In the genomic region with DNA sequence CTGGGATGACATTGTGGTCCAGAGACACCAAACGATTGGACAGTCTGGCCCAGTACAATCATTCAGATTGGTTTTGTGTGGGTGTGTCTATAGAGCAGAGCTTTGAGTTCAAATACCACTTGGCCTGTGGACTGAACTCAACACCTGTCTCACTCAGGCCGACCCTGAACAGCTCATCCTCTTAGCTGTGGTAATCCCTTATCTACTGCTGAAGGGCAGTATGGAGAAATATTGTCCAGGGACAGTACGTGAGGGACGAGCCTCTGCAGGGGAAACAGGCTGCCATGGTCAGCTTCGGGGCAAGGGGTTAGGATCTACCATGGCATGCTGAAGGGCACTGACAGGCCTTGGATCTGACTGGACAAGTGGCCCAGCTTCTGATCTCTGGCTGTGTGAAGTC, we compare ENCODE assay signal across 22 mouse cellular contexts.
DNase-seq lines count a peak whose midpoint lies in the region; ATAC-seq and TF ChIP-seq lines count a peak whose summit lies in the region.
"Had no signal": no experiment of that assay in that cellular context is flagged by ENCODE, and none has a peak within 500 bp of the region (broad histone marks: within the 10 kb centered on the region; RNA-seq: fewer than 3 reads in every experiment).

No protein-coding gene starts in this region.

- DNase-seq in heart, adult 2 months = no peak
- DNase-seq in heart, postnatal 4 days = no peak
- no peak for DNase-seq in heart, postnatal 25 days (ENCODE audit: low spot score)
- DNase-seq in kidney, postnatal 0 days (ENCODE audit: low spot score) = no peak
- DNase-seq in lung, postnatal 14 days = no peak
- DNase-seq: cerebellum, adult 18-20 months; forebrain, postnatal 0 days; gastrocnemius, postnatal 36 days; kidney, adult 2 months; kidney, postnatal 36 days; layer of hippocampus, postnatal 36 days; lung, adult 18-20 months; lung, postnatal 10 days; midbrain, embryonic 14.5 days; retina, postnatal 1 day; right cerebral cortex, postnatal 25 days; thymus, postnatal 14 days had no signal

- TF ChIP-seq POLR2A in heart, adult 2 months (IDR thresholded peaks at IDR 0.05; ENCODE audit: insufficient read depth, low read depth, low read length) = no peak

- no peak for TF ChIP-seq EP300 in heart, adult 2 months (IDR thresholded peaks at IDR 0.05; ENCODE audit: insufficient read depth, low read depth, low read length)

- H3K27ac ChIP-seq in heart, adult 2 months = peak overlapping the region; percentile 58
- peak overlapping the region; percentile 84 for H3K27ac ChIP-seq in heart, embryonic 15.5 days
- H3K27ac ChIP-seq in kidney, postnatal 0 days = no peak overlapping the region
- no peak overlapping the region for H3K27ac ChIP-seq in kidney, embryonic 15.5 days
- no peak overlapping the region for H3K27ac ChIP-seq in liver, embryonic 16.5 days (ENCODE audit: low read length)
- H3K27ac ChIP-seq: embryonic facial prominence, embryonic 12.5 days; neural tube, embryonic 12.5 days had no signal

- H3K9me3 ChIP-seq in heart, embryonic 15.5 days (replicated peaks) = no peaks in the 10 kb centered on the region
- no peaks in the 10 kb centered on the region for H3K9me3 ChIP-seq in kidney, postnatal 0 days (replicated peaks; ENCODE audit: low read length)
- H3K9me3 ChIP-seq in kidney, embryonic 15.5 days (replicated peaks) = no peaks in the 10 kb centered on the region
- H3K9me3 ChIP-seq in liver, embryonic 16.5 days (replicated peaks; ENCODE audit: control insufficient read depth, low read length) = no peaks in the 10 kb centered on the region
- H3K9me3 ChIP-seq: embryonic facial prominence, embryonic 12.5 days; neural tube, embryonic 12.5 days had no signal

- no peaks in the 10 kb centered on the region for H3K27me3 ChIP-seq in heart, adult 2 months (ENCODE audit: control insufficient read depth, insufficient read depth, low read length)
- no peaks in the 10 kb centered on the region for H3K27me3 ChIP-seq in heart, embryonic 15.5 days
- no peaks in the 10 kb centered on the region for H3K27me3 ChIP-seq in kidney, postnatal 0 days (ENCODE audit: insufficient read depth, low read length)
- H3K27me3 ChIP-seq in kidney, embryonic 15.5 days = no peaks in the 10 kb centered on the region
- no peaks in the 10 kb centered on the region for H3K27me3 ChIP-seq in liver, embryonic 16.5 days (ENCODE audit: control insufficient read depth, insufficient read depth, low read depth, low read length)
- H3K27me3 ChIP-seq: embryonic facial prominence, embryonic 12.5 days; neural tube, embryonic 12.5 days had no signal

- intact Hi-C loops in heart, adult 2 months (cut with DNase I) = no loop called here
- intact Hi-C loops in heart, postnatal 25 days (cut with DNase I) = no loop called here

- no peak overlapping the region for H3K9ac ChIP-seq in heart, adult 2 months (ENCODE audit: low read depth, low read length)
- H3K9ac ChIP-seq in heart, embryonic 15.5 days = no peak overlapping the region
- H3K9ac ChIP-seq in kidney, postnatal 0 days (ENCODE audit: low read depth, low read length) = no peak overlapping the region
- H3K9ac ChIP-seq in kidney, embryonic 15.5 days = no peak overlapping the region
- no peak overlapping the region for H3K9ac ChIP-seq in liver, embryonic 16.5 days (ENCODE audit: low read depth, low read length)
- H3K9ac ChIP-seq: embryonic facial prominence, embryonic 12.5 days; forebrain, postnatal 0 days; neural tube, embryonic 12.5 days had no signal

- no peak overlapping the region for H3K4me2 ChIP-seq in heart, embryonic 15.5 days
- no peak overlapping the region for H3K4me2 ChIP-seq in kidney, postnatal 0 days (ENCODE audit: low read length)
- H3K4me2 ChIP-seq in kidney, embryonic 15.5 days = no peak overlapping the region
- no peak overlapping the region for H3K4me2 ChIP-seq in liver, embryonic 16.5 days (ENCODE audit: low read depth, low read length)
- H3K4me2 ChIP-seq: embryonic facial prominence, embryonic 12.5 days; neural tube, embryonic 12.5 days had no signal

- H3K79me2 ChIP-seq in heart, adult 2 months (replicated peaks; ENCODE audit: control insufficient read depth, insufficient read depth, low read length) = peaks cover 6% of the 10 kb centered on the region; the same call in 1 of the 2 replicates

- no peak for TF ChIP-seq CTCF in heart, adult 2 months (IDR thresholded peaks at IDR 0.05)
- TF ChIP-seq CTCF in kidney, postnatal 0 days (IDR thresholded peaks at IDR 0.05; ENCODE audit: low read depth) = no peak

- H3K4me3 ChIP-seq in heart, adult 2 months = no peak overlapping the region
- H3K4me3 ChIP-seq in heart, embryonic 15.5 days = no peak overlapping the region
- no peak overlapping the region for H3K4me3 ChIP-seq in kidney, postnatal 0 days (replicated peaks; ENCODE audit: low read depth, low read length)
- H3K4me3 ChIP-seq in kidney, embryonic 15.5 days (replicated peaks) = no peak overlapping the region
- no peak overlapping the region for H3K4me3 ChIP-seq in liver, embryonic 16.5 days (ENCODE audit: low read depth, low read length)
- H3K4me3 ChIP-seq: embryonic facial prominence, embryonic 12.5 days; neural tube, embryonic 12.5 days had no signal

- peaks cover 18% of the 10 kb centered on the region for H3K4me1 ChIP-seq in heart, adult 2 months (ENCODE audit: control insufficient read depth, insufficient read depth, low read length)
- H3K4me1 ChIP-seq in heart, embryonic 15.5 days (replicated peaks) = peaks cover 52% of the 10 kb centered on the region
- 0 out of 2 replicates have a peak, but pooled peaks cover 19% of the 10 kb centered on the region for H3K4me1 ChIP-seq in kidney, postnatal 0 days (replicated peaks; ENCODE audit: insufficient read depth, low read length)
- H3K4me1 ChIP-seq in kidney, embryonic 15.5 days = peaks cover 37% of the 10 kb centered on the region
- H3K4me1 ChIP-seq in liver, embryonic 16.5 days (ENCODE audit: control insufficient read depth, low read depth, low read length) = peaks cover 7% of the 10 kb centered on the region

- H3K36me3 ChIP-seq in heart, adult 2 months (ENCODE audit: control insufficient read depth, insufficient read depth, low read length) = peaks cover 2% of the 10 kb centered on the region; the same call in 1 of the 2 replicates
- no peaks in the 10 kb centered on the region for H3K36me3 ChIP-seq in heart, embryonic 15.5 days
- H3K36me3 ChIP-seq in kidney, postnatal 0 days (ENCODE audit: insufficient read depth, low read length) = no peaks in the 10 kb centered on the region
- H3K36me3 ChIP-seq in kidney, embryonic 15.5 days = no peaks in the 10 kb centered on the region
- no peaks in the 10 kb centered on the region for H3K36me3 ChIP-seq in liver, embryonic 16.5 days (ENCODE audit: control insufficient read depth, insufficient read depth)
- H3K36me3 ChIP-seq: embryonic facial prominence, embryonic 12.5 days; neural tube, embryonic 12.5 days had no signal

- WGBS in heart, adult 2 months = 72% methylated on average over 5 of the region's 5 CpGs
- 68% methylated on average over 5 of the region's 5 CpGs for WGBS in heart, embryonic 15.5 days
- 86% methylated on average over 5 of the region's 5 CpGs for WGBS in kidney, postnatal 0 days
- 89% methylated on average over 5 of the region's 5 CpGs for WGBS in kidney, embryonic 15.5 days
- 58% methylated on average over 5 of the region's 5 CpGs for WGBS in liver, embryonic 16.5 days (ENCODE audit: insufficient replicate concordance)

- no peak for ATAC-seq in heart, embryonic 15.5 days (replicated peaks; ENCODE audit: insufficient number of reproducible peaks, insufficient read depth, low FRiP score, low read depth)
- ATAC-seq in kidney, postnatal 0 days (replicated peaks; ENCODE audit: low FRiP score, low read depth) = 0 out of 2 replicates have a peak, but pooled peaks have one; percentile 17
- ATAC-seq in kidney, embryonic 15.5 days (replicated peaks; ENCODE audit: low FRiP score) = no peak
- peak; percentile 69 for ATAC-seq in liver, embryonic 16.5 days (ENCODE audit: low read depth)
- ATAC-seq: forebrain, postnatal 0 days had no signal

Comparison
In these comparisons a context has a peak if more than half of its experiments do, and no peak if none do; other contexts are left out.
1. ATAC-seq: peak in kidney, postnatal 0 days (single experiment) and liver, embryonic 16.5 days (single experiment); none in heart, embryonic 15.5 days (single experiment) and kidney, embryonic 15.5 days (single experiment).
2. H3K27ac ChIP-seq: peak in heart, adult 2 months (single experiment) and heart, embryonic 15.5 days (single experiment); none in kidney, postnatal 0 days (single experiment), kidney, embryonic 15.5 days (single experiment) and liver, embryonic 16.5 days (single experiment).